Mouse (Mus musculus) kidney, adult 9 months (tissue): Measurements from ENCODE around the gene Tmx1.

Experiments
- DNase-seq: peaks from one replicate; pipeline ENCODE4 v3.0.0; 2022

The Tmx1 gene

GRCm38 (mm10) chr12:70492441-70492840, 39.5 kb downstream of the Tmx1 start:
- DNase-seq = no peak

- DNase-seq = peak; percentile 46
Measured at GRCm38 (mm10) chr12:70494494-70495281, 41.8 kb downstream of the Tmx1 start.

DNA sequence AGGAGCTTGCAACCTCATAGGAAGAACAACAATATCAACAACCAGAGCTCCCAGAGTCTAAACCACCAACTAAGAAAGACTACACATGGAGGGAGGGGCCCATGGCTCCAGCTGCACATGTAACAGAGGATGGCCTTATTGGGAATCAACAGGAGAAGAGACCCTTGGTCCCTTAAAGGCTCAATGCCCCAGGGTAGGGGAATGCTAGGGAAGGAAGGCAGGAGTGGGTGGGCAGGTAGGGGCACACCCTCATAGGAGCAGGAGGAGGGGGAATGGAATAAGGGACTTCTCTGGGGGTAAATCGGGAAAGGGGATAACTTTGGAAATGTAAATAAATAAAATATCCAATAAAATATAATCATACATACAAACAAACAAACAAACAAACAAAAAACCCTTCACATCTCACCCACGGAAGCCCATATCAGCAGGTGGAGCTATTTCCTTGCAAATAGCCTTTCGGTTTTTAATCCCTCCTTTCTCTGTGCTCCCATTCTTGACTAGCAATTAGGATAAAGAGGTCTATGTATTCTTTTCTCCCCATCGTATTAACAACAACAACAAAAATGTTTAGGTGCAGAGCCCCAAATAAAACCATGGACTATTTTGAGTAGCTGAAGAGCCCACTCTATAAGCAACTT, 42.5 kb downstream of the Tmx1 start:
- peak; percentile 30 for DNase-seq

DNA sequence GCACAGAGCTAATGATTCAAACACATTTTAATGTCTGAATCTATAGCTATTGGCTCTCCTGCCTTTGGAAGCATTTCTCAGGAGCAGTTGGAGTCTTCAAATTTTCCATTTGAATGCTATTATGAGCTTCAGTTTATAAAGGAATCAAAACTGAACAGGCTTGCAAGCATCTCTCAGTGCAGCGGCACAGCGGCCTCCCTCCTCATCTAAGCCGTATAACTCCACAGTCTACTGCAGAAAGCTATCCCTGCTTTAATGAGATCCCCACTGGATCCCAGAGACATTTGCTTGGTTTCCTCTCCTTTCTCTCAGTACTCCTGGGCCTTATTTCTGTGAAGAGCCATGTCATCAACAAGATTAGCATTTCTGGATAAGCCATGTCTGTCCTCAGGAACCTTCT, 45.2 kb downstream of the Tmx1 start:
- no peak for DNase-seq

DNA sequence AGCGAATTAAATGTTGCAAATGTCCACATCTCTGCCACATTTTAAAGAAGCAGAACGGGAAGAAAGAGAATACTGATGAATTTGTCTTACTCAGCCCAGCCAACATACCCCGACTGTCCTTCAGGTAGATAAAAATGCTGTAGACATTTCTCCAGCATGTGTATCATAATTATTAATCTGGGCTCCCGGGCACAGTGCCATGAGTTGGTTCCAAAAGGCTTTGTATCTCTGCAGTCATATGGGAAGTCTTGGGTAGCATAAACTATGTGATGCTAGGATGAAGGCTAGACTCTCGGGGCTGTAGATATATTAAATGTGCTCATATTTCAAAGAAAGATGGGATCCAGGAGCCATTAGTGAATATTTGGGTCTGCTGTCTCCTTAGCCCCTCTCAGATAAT, 53.1 kb downstream of the Tmx1 start:
- no peak for DNase-seq

GRCm38 (mm10) chr12:70512023-70512422, 59.1 kb downstream of the Tmx1 start:
- no peak for DNase-seq

GRCm38 (mm10) chr12:70512431-70512830, 59.5 kb downstream of the Tmx1 start:
- DNase-seq = no peak
